Mouse (Mus musculus): ENCODE results near the gene Bcas1.

Gene Bcas1

GRCm38 (mm10) chr2:170432152-170432551 is 4.5 kb upstream of the Bcas1 start:
- in situ Hi-C loops (cut with MboI; ENCODE audit: low pct_unique_long_range_greater_than_20kb in 1 of 2, low sequenced_read_pairs in 2 of 2, unreplicated experiment in 1 of 2): loop anchor here in 1 of 2 experiments (25.0 kb wide), 1 partner anchor 155 kb away; no protein-coding TSS in a partner anchor

DNA sequence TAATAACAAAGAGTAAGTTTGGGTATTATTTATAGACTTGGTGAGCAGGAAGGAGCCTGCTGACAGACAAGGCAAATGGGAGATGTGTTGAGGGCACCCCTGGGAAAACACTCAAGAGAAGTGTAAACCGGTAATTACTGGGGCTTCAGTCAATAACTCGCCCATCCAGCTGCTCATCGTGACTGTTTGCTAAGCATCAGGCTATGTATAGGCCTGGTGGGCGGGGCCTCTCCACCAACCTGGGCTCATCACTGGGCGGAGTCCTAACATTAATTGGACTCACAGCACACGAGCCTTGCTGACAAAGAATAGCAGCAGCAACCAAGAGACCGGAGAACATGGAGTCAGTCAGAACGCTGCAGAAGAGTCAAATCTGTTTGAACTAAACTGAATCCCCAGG is 1.3 kb upstream of the Bcas1 start:
- in situ Hi-C loops (cut with MboI; ENCODE audit: low pct_unique_long_range_greater_than_20kb in 1 of 2, low sequenced_read_pairs in 2 of 2, unreplicated experiment in 1 of 2): loop anchor here in 1 of 2 experiments (25.0 kb wide), 1 partner anchor 158 kb away; no protein-coding TSS in a partner anchor

DNA sequence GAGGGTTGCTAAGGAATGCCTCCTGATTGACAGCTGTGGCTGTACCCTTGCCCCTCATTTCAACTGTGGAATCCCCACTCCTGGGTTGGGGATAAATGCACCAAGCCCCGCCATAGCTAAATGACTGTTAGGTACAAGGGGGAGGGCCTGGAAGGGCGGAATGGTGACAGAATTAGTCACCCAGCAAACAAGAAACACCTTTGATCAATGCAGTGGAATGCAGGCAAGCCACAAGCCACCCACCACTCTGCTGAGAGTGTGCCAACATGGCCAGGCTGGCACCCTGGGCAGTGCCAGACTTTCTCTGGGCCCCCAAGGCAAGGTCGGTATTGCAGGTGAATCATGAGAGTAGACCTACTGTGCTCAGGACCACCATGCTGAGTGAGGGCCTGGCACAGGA is 3.5 kb downstream of the Bcas1 start:
- in situ Hi-C loops (cut with MboI; ENCODE audit: low pct_unique_long_range_greater_than_20kb in 1 of 2, low sequenced_read_pairs in 2 of 2, unreplicated experiment in 1 of 2): no loop called here

DNA sequence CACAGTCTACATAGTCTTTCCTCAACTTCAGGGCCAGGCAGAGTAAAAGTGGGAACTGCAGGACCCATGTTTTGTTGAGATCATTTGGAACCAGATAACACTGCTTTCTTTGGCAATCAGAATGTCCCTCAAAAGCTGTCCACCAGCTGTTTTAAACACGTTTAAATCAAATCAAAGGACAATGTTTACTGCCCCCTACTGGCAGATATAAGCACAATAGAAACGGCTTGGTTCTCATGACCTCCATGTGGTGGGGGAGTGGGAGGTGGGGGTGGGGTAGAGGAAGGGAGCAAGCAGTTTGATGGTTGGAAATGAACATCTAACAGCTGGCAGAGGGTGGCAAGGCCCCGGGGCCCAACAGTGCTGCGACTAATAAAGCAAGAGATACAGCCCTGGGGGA is 5.7 kb downstream of the Bcas1 start:
- in situ Hi-C loops (cut with MboI; ENCODE audit: low pct_unique_long_range_greater_than_20kb in 1 of 2, low sequenced_read_pairs in 2 of 2, unreplicated experiment in 1 of 2): no loop called here

- in situ Hi-C loops (cut with MboI; ENCODE audit: low pct_unique_long_range_greater_than_20kb in 1 of 2, low sequenced_read_pairs in 2 of 2, unreplicated experiment in 1 of 2): no loop called here
These were observed 8.9 kb downstream of the Bcas1 start for GRCm38 (mm10) chr2:170418748-170419147.

DNA sequence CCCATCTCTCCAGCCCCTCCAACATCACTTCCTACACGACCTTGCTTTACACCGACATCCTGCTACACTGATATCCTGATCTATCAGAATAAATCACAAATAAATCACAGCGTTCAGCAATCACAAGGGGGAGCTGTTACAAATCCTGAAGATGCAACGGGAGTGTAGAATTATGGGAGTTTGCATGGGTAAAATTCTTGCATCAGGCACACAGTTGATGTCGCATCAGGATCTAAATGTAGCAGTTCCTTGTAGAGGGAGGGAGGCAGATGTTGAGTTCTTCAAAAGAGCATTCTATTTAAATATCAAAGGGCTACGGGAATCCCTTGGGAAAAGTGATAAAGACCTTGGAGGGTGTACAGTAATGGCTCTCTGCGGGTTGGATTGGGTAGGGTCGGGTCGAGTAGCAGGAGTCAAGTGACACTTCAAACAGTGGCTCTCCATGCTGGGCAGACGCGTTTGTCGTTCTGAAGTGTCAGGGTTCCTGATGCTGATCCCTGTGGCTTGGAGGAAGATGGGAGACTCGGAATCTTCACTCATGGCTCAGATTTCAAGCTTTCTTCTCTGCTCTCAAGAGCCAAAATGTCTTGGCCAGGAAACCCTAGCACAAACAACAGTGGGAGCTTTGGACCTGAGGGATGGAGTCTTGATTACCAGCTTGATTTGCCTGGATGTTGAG is 16.0 kb downstream of the Bcas1 start:
- in situ Hi-C loops (cut with MboI; ENCODE audit: low pct_unique_long_range_greater_than_20kb in 1 of 2, low sequenced_read_pairs in 2 of 2, unreplicated experiment in 1 of 2): no loop called here

DNA sequence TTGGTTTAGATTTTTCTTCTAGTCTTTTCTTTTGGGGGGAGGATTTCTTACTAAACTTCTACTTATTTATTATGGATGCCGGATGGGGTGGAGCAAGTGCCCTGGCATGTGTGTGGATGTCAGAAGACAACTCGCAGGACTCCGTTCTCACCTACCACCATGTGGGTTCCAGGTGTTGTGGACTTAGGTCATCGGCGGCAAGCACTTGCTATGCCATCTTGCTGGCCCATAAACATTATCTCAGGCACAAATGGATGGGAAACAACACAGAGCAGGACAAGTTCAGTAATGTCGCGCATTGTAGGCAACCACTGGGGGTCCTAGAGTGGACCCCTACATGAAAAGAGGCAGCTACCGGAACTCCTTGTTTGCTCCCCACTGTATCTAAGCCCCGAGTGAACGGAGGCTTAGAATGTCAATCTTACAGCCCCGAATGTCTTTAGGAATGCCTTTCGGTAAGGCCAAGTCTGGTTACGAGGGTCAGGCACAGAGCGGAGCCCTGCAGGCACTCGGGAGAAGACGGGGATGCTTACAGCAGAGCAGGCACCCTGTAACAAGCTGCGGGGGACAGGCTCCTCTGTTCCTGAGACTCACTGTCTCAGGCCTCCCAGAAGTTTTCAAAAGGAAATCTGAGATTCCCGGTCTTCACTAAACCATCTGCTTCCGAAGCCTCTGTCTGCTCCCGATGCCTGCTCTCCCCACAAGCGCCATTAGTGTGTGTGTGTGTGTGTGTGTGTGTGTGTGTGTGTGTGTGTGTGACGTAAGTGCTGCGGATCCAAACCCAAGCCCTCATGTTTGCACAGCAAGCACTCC is 16.8 kb downstream of the Bcas1 start:
- in situ Hi-C loops (cut with MboI; ENCODE audit: low pct_unique_long_range_greater_than_20kb in 1 of 2, low sequenced_read_pairs in 2 of 2, unreplicated experiment in 1 of 2): no loop called here

DNA sequence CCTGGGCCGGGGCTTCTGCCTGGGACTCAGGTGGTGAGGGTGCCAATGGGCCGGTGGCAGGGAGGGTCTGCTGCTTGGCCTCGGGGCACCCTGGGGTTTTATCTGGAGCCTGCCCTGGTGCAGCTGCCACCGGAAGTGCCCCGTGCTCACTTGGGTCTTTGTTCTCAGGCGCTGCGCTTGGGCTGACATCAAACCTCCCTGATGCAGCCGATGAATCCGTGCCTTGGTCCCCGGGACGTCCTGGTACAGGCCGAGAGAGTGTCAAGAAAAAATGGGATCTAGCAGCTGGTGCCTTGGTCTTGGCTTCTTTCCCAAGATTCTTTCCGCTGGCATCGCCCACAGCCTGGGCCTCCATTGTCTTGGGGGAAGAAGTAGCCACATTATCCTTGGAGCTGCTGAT is 21.2 kb downstream of the Bcas1 start:
- in situ Hi-C loops (cut with MboI; ENCODE audit: low pct_unique_long_range_greater_than_20kb in 1 of 2, low sequenced_read_pairs in 2 of 2, unreplicated experiment in 1 of 2): no loop called here

DNA sequence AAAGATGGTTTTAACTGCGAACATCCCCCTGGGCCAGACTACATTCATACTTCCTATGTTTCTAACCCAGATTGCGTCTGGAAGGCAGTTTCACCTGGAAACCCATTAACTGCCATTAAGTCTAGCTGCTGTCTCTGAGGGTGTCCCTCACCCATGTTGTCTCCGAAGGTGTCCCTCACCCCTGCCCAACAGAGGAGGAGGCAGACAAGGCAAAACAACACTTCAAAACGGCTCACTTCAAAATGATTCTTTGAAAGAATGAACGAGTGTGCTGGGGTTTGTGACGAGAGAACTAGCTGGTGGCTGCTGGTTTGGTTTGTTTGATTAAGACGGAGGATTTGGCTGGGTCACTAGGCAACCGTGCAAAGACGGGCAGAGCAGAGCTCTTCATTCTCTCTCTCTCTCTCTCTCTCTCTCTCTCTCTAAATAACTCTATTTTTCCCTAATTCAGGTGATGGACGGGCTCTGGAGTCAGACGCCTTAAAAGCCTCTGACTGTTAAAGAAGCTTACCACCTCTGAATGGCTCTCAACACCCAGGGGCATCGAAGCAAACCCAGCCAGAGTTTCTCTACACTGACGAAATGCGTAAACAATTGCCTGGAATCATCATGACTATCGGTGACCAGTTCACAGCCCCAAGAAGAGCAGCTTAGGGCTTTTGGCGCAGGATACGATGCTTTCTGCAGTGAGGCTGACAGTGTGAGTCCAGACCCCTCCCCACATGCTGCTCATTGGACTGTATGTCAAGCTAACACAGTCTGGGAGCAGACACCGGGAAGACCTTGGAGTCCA is 22.7 kb downstream of the Bcas1 start:
- in situ Hi-C loops (cut with MboI; ENCODE audit: low pct_unique_long_range_greater_than_20kb in 1 of 2, low sequenced_read_pairs in 2 of 2, unreplicated experiment in 1 of 2): loop anchor here in 1 of 2 experiments (5.0 kb wide), 1 partner anchor 43 kb away; no protein-coding TSS in a partner anchor

- in situ Hi-C loops (cut with MboI; ENCODE audit: low pct_unique_long_range_greater_than_20kb in 1 of 2, low sequenced_read_pairs in 2 of 2, unreplicated experiment in 1 of 2): loop anchor here in 1 of 2 experiments (5.0 kb wide), 1 partner anchor 42 kb away; no protein-coding TSS in a partner anchor
These were observed 23.8 kb downstream of the Bcas1 start for GRCm38 (mm10) chr2:170403666-170404385.

- in situ Hi-C loops (cut with MboI; ENCODE audit: low pct_unique_long_range_greater_than_20kb in 1 of 2, low sequenced_read_pairs in 2 of 2, unreplicated experiment in 1 of 2): loop anchor here in 1 of 2 experiments (5.0 kb wide), 1 partner anchor 39 kb away; no protein-coding TSS in a partner anchor
These were observed 26.3 kb downstream of the Bcas1 start for GRCm38 (mm10) chr2:170401211-170401799.

- in situ Hi-C loops (cut with MboI; ENCODE audit: low pct_unique_long_range_greater_than_20kb in 1 of 2, low sequenced_read_pairs in 2 of 2, unreplicated experiment in 1 of 2): loop anchor here in 1 of 2 experiments (5.0 kb wide), 1 partner anchor 38 kb away; no protein-coding TSS in a partner anchor
These were observed 27.0 kb downstream of the Bcas1 start for GRCm38 (mm10) chr2:170400666-170401065.

GRCm38 (mm10) chr2:170391994-170392393 is 35.7 kb downstream of the Bcas1 start:
- in situ Hi-C loops (cut with MboI; ENCODE audit: low pct_unique_long_range_greater_than_20kb in 1 of 2, low sequenced_read_pairs in 2 of 2, unreplicated experiment in 1 of 2): no loop called here

DNA sequence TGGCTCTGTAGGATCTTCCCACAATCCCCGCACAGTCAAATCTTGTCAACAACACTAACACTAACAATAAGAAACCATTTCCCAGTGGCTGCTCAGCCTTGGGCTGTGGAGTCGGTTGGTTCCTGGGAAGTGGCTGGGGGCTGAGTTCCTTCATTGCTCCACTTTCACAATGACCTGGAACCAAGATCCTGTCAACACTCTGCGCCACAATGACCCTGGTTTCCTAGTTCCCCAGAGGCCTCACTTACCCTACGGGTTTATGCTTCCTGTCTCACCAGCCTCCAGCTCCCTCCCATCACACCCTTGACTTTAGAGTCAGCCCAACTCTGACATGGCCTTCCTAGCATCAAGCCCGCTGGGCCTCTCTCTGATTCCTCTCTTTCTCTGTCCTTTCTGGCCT is 39.3 kb downstream of the Bcas1 start:
- in situ Hi-C loops (cut with MboI; ENCODE audit: low pct_unique_long_range_greater_than_20kb in 1 of 2, low sequenced_read_pairs in 2 of 2, unreplicated experiment in 1 of 2): no loop called here

- in situ Hi-C loops (cut with MboI; ENCODE audit: low pct_unique_long_range_greater_than_20kb in 1 of 2, low sequenced_read_pairs in 2 of 2, unreplicated experiment in 1 of 2): no loop called here
These were observed 42.1 kb downstream of the Bcas1 start for GRCm38 (mm10) chr2:170385556-170385955.

- in situ Hi-C loops (cut with MboI; ENCODE audit: low pct_unique_long_range_greater_than_20kb in 1 of 2, low sequenced_read_pairs in 2 of 2, unreplicated experiment in 1 of 2): no loop called here
These were observed 42.9 kb downstream of the Bcas1 start for GRCm38 (mm10) chr2:170384770-170385169.

- in situ Hi-C loops (cut with MboI; ENCODE audit: low pct_unique_long_range_greater_than_20kb in 1 of 2, low sequenced_read_pairs in 2 of 2, unreplicated experiment in 1 of 2): no loop called here
These were observed 54.3 kb downstream of the Bcas1 start for GRCm38 (mm10) chr2:170373391-170373790.

- in situ Hi-C loops (cut with MboI; ENCODE audit: low pct_unique_long_range_greater_than_20kb in 1 of 2, low sequenced_read_pairs in 2 of 2, unreplicated experiment in 1 of 2): no loop called here
These were observed 62.0 kb downstream of the Bcas1 start for GRCm38 (mm10) chr2:170365676-170366075.

Measured in mouse embryonic stem cell (cell line).